Mouse (Mus musculus) liver, embryonic 14.5 days (tissue): ENCODE measurements around the gene Srl. TPM values are rescaled to one million over a fixed set of nuclear protein-coding genes. Genes with fewer than 3 reads are reported as not detected.

ENCODE experiments used
- ATAC-seq: fragments of 200-750 bp; cut with Nextera tagmentation; 2 replicates; pipeline ENCODE4 v1.8.0; 2017; ENCODE audit warnings: moderate number of reproducible peaks, mild to moderate bottlenecking, moderate library complexity; ENCODE audit not compliant: insufficient read depth
- DNase-seq, 3 experiments: peaks; one replicate each; pipeline ENCODE4 v3.0.0-alpha.2; 2012 to 2013; ENCODE audit warnings: low read depth in 3 of 3, low spot score in 3 of 3
- H3K27ac ChIP-seq: fragments of 300-500 bp; sonication (generic); 2 replicates; pipeline ENCODE4 v1.5.1; 2014; ENCODE audit warnings: moderate library complexity, mild to moderate bottlenecking, control low read depth, inconsistent platforms
- H3K27me3 ChIP-seq: fragments of 300-500 bp; sonication (generic); 2 replicates; pipeline ENCODE4 v1.6.1; 2014; ENCODE audit warnings: mild to moderate bottlenecking, low read length, moderate library complexity; ENCODE audit not compliant: control insufficient read depth, insufficient read depth
- H3K36me3 ChIP-seq: fragments of 300-500 bp; sonication (generic); replicated peaks from 2 replicates; pipeline ENCODE4 v1.6.1; 2014; ENCODE audit warnings: low read depth; ENCODE audit not compliant: control insufficient read depth, insufficient read depth
- H3K4me1 ChIP-seq, 2 experiments: fragments of 200-500 bp in 1 of 2; fragments of 300-500 bp in 1 of 2; sonication (generic) in 1 of 2; replicated peaks; 2 replicates each; pipeline ENCODE4 v1.6.1; 2012 to 2014; ENCODE audit warnings: antibody characterized with exemption in 1 of 2, inconsistent platforms in 1 of 2, low read length in 1 of 2; ENCODE audit not compliant: control insufficient read depth in 2 of 2, insufficient read depth in 2 of 2
- H3K4me2 ChIP-seq: fragments of 300-500 bp; sonication (generic); 2 replicates; pipeline ENCODE4 v1.6.1; 2014; ENCODE audit warnings: low read depth, mild to moderate bottlenecking, control low read depth, moderate library complexity
- H3K4me3 ChIP-seq, 2 experiments: fragments of 200-500 bp in 1 of 2; fragments of 300-500 bp in 1 of 2; sonication (generic) in 1 of 2; 2 replicates each; pipeline ENCODE4 v1.5.1; 2012 to 2014; ENCODE audit warnings: low read depth in 2 of 2, low read length in 2 of 2, mild to moderate bottlenecking in 2 of 2, control low read depth in 1 of 2, inconsistent platforms in 1 of 2, moderate library complexity in 1 of 2; ENCODE audit not compliant: insufficient read depth in 1 of 2
- H3K9ac ChIP-seq: fragments of 300-500 bp; sonication (generic); replicated peaks from 2 replicates; pipeline ENCODE4 v1.6.1; 2014; ENCODE audit warnings: mild to moderate bottlenecking, control low read depth, moderate library complexity
- H3K9me3 ChIP-seq: fragments of 300-500 bp; sonication (generic); 2 replicates; pipeline ENCODE4 v1.6.1; 2016; ENCODE audit warnings: low read length, mixed read lengths; ENCODE audit not compliant: control insufficient read depth
- CTCF ChIP-seq: IDR thresholded peaks from 2 replicates; pipeline ENCODE4 v1.5.1; 2016; ENCODE audit warnings: antibody characterized with exemption, low read depth, control low read depth
- EP300 ChIP-seq: IDR thresholded peaks from 2 replicates; pipeline ENCODE4 v1.6.1; 2016; ENCODE audit warnings: antibody characterized with exemption, low read depth
- WGBS: fragments of 180-500 bp; shearing (Covaris S2); extraction: QIAGEN DNeasy Blood & Tissue Kit; methylation state at CpG from one replicate; pipeline ENCODE4 v1.1.7; 2014; ENCODE audit not compliant: insufficient replicate concordance; 5-methylcytosine and 5-hydroxymethylcytosine counted together
- polyA plus RNA-seq, 2 experiments: library from polyadenylated mRNA; depleted of rRNA in 1 of 2; stranded (reverse) in 1 of 2; unstranded in 1 of 2; fragments of >200 nt; fragmentation: Nextera tagmentation in 1 of 2; extraction: Ambion mirVana in 1 of 2; gene quantifications; 2 replicates each; pipeline versions ENCODE4 v1.2.1 to v1.2.3; 2012 to 2014

The Srl gene
- polyA plus RNA-seq (2012; rRNA removed) (1.5 and 2.2 TPM in 2 replicates), polyA plus RNA-seq (2014; fragmentation: Nextera tagmentation; extraction: Ambion mirVana) (1.2 and 3.2 TPM in 2 replicates)

- no peaks in the 10 kb centered on the region for H3K27me3 ChIP-seq
- peak within 1 kb of the TSS; percentile 65 for H3K27ac ChIP-seq
- no peaks in the 10 kb centered on the region for H3K9me3 ChIP-seq
- H3K4me2 ChIP-seq, result peak within 1 kb of the TSS; percentile 75
- H3K4me3 ChIP-seq, result peak within 1 kb of the TSS; percentile 50 to 66
- H3K36me3 ChIP-seq, result peaks cover 3% of the 10 kb centered on the region
- TF ChIP-seq EP300, result no peak
- TF ChIP-seq CTCF, result peak; percentile 92
- under 1% methylated on average over 43 of the region's 43 CpGs for WGBS
- peak within 1 kb of the TSS; percentile 55 for H3K9ac ChIP-seq
- peaks cover 5 to 9% of the 10 kb centered on the region in 2 experiments; a peak in 3 of 4 replicates for H3K4me1 ChIP-seq
- ATAC-seq (peak; percentile 94), DNase-seq (peak; percentile 98 to 99 (median 99))
These were observed at the start of gene Srl for GRCm38 (mm10) chr16:4541501-4542198. Gene Srl, minus strand, starts transcription at chr16:4541816.

- TF ChIP-seq EP300, result no peak
- TF ChIP-seq CTCF, result no peak
- Histone ChIP-seq H3K9ac (no peak overlapping the region), H3K9me3 (no peaks in the 10 kb centered on the region), H3K4me3 (no peak overlapping the region), H3K27ac (no peak overlapping the region), H3K4me2 (no peak overlapping the region), H3K36me3 (no peaks in the 10 kb centered on the region), H3K27me3 (peaks cover 32% of the 10 kb centered on the region), H3K4me1 (peaks cover 16 to 20% of the 10 kb centered on the region in 2 experiments)
- DNase-seq, result no peak
- 74% methylated on average over 9 of the region's 9 CpGs for WGBS
- ATAC-seq, result no peak
These were observed 48.6 kb upstream of the Srl start for GRCm38 (mm10) chr16:4590236-4590635.

- H3K27me3 ChIP-seq, result peaks cover 6% of the 10 kb centered on the region
- no peaks in the 10 kb centered on the region for H3K36me3 ChIP-seq
- no peak overlapping the region for H3K9ac ChIP-seq
- H3K4me3 ChIP-seq, result no peak overlapping the region
- TF ChIP-seq CTCF (no peak), EP300 (no peak)
- H3K9me3 ChIP-seq, result no peaks in the 10 kb centered on the region
- ATAC-seq (no peak), DNase-seq (no peak)
- peaks cover 16 to 31% of the 10 kb centered on the region in 2 experiments for H3K4me1 ChIP-seq
- H3K4me2 ChIP-seq, result peak overlapping the region; percentile 83; the same call in 1 of the 2 replicates
- H3K27ac ChIP-seq, result peak overlapping the region; percentile 52
- 69% methylated on average over 5 of the region's 5 CpGs for WGBS
These were observed 46.0 kb upstream of the Srl start for GRCm38 (mm10) chr16:4587516-4588210.

GRCm38 (mm10) chr16:4586531-4587123 is 45.0 kb upstream of the Srl start:
- no peak for TF ChIP-seq EP300
- peak; percentile 54 for TF ChIP-seq CTCF
- Histone ChIP-seq H3K4me2 (peak overlapping the region; percentile 83), H3K4me3 (peak overlapping the region; percentile 57 to 68), H3K27ac (peak overlapping the region; percentile 52), H3K36me3 (no peaks in the 10 kb centered on the region), H3K9ac (peak overlapping the region; percentile 70), H3K27me3 (no peaks in the 10 kb centered on the region), H3K9me3 (no peaks in the 10 kb centered on the region), H3K4me1 (peaks cover 16 to 31% of the 10 kb centered on the region in 2 experiments)
- ATAC-seq (peak; percentile 99), DNase-seq (peak; percentile 96 to 97 (median 97))
- WGBS, result under 1% methylated on average over 43 of the region's 43 CpGs
